Mouse (Mus musculus): ENCODE results near the gene Arhgap15.

GRCm38 (mm10) chr2:44241657-44242454 lies 493.2 kb downstream of the Arhgap15 start:
- no peak for TF ChIP-seq CTCF (IDR thresholded peaks at IDR 0.05; ENCODE audit: borderline replicate concordance, insufficient read depth, low read length)
- TF ChIP-seq POLR2A (IDR thresholded peaks at IDR 0.05; ENCODE audit: low read depth, low read length), result no peak

Data from embryonic fibroblast, embryonic 13.5 days (primary cell).